Mouse (Mus musculus) left cerebral cortex, adult 8-10 months (tissue): ENCODE data around the gene Klhl22. TPM values are rescaled to one million over a fixed set of nuclear protein-coding genes. Genes with fewer than 3 reads are reported as not detected.

Experiments used
- DNase-seq, 2 experiments: peaks; one replicate each; pipeline ENCODE4 v3.0.0; 2022; ENCODE audit warnings: low spot score in 2 of 2
- total RNA-seq, 4 experiments: library from RNA; stranded (reverse); gene quantifications; 2 replicates each; pipeline ENCODE4 v1.2.4; 2022

Gene Klhl22
- total RNA-seq, 4 experiments from 2014 or later = 82.2 to 105 (median 95.4) TPM

GRCm38 (mm10) chr16:17832821-17833220, 73.4 kb downstream of the Klhl22 start, which contains the start of gene B830017H08Rik:
TSS of gene B830017H08Rik (plus strand) at chr16:17833121.
- no peak for DNase-seq

- DNase-seq = no peak
Observed at GRCm38 (mm10) chr16:17833321-17833680, 73.9 kb downstream of the Klhl22 start.

GRCm38 (mm10) chr16:17833681-17834399, 74.4 kb downstream of the Klhl22 start:
- DNase-seq = peak in 1 of 2 experiments; percentile 61

- no peak for DNase-seq
Observed at GRCm38 (mm10) chr16:17834543-17834942, 75.1 kb downstream of the Klhl22 start.

GRCm38 (mm10) chr16:17835481-17835880, 76.1 kb downstream of the Klhl22 start:
- no peak for DNase-seq

- no peak for DNase-seq
Observed at GRCm38 (mm10) chr16:17838051-17838450, 78.6 kb downstream of the Klhl22 start, which contains the start of gene Car15. TSS of gene Car15 (minus strand) at chr16:17838364.

GRCm38 (mm10) chr16:17839976-17840375, 80.6 kb downstream of the Klhl22 start:
- DNase-seq = no peak

GRCm38 (mm10) chr16:17842437-17842836, 83.0 kb downstream of the Klhl22 start:
- DNase-seq = no peak

Other genes starting within 250 kb of the Klhl22 start
- 10 to 100 TPM; 40.2 to 45.3 (median 44.4) TPM for gene Thap7, start 228.5 kb upstream of the Klhl22 start, total RNA-seq
- gene Lrrc74b, start 198.4 kb upstream of the Klhl22 start, total RNA-seq = 1 to 10 TPM in 2 of 4 experiments, under 1 TPM in 2; 0.48 to 1.6 (median 1.2) TPM
- gene P2rx6, start 197.7 kb upstream of the Klhl22 start, total RNA-seq = 1 to 10 TPM; 1.5 to 2.1 (median 1.7) TPM
- gene Slc7a4, start 176.4 kb upstream of the Klhl22 start, total RNA-seq = 10 to 100 TPM; 77.9 to 89.9 (median 88.4) TPM
- 10 to 100 TPM; 50.3 to 73.4 (median 70.3) TPM for gene Smpd4, start 140.3 kb upstream of the Klhl22 start, total RNA-seq
- 10 to 100 TPM; 28.4 to 32.1 (median 30.0) TPM for gene Ccdc74a, start 113.1 kb upstream of the Klhl22 start, total RNA-seq
- gene Med15, start 26.7 kb upstream of the Klhl22 start, total RNA-seq = 10 to 100 TPM; 66.4 to 74.0 (median 69.3) TPM
- 1 to 10 TPM; 4.1 to 4.3 (median 4.1) TPM for gene Scarf2, start 37.7 kb downstream of the Klhl22 start, total RNA-seq
- 1 to 10 TPM; 2.7 to 5.1 (median 3.8) TPM for gene B830017H08Rik, start 73.5 kb downstream of the Klhl22 start, total RNA-seq
- gene Car15, start 78.7 kb downstream of the Klhl22 start, total RNA-seq = 10 to 100 TPM in 1 of 4 experiments, 1 to 10 TPM in 3; 6.5 to 13.3 (median 7.8) TPM
- 1 to 10 TPM; 1.1 to 1.3 (median 1.1) TPM for gene Gm20518, start 132.1 kb downstream of the Klhl22 start, total RNA-seq
- not detected for gene Tssk1, start 134.6 kb downstream of the Klhl22 start, total RNA-seq
- gene Dgcr2, start 138.9 kb downstream of the Klhl22 start, total RNA-seq = 100 to 1,000 TPM in 2 of 4 experiments, 10 to 100 TPM in 2; 97.2 to 104 (median 101) TPM
- not detected for gene Tssk2, start 139.0 kb downstream of the Klhl22 start, total RNA-seq
- 10 to 100 TPM; 27.0 to 34.5 (median 32.0) TPM for gene Ess2, start 151.7 kb downstream of the Klhl22 start, total RNA-seq
- gene Gsc2, start 155.4 kb downstream of the Klhl22 start, total RNA-seq = under 1 TPM in 1 of 4 experiments, not detected in 3; 0.52 TPM
- gene Slc25a1, start 168.6 kb downstream of the Klhl22 start, total RNA-seq = 10 to 100 TPM; 37.6 to 52.4 (median 45.9) TPM
- under 1 TPM in 1 of 4 experiments, not detected in 3; 0.59 TPM for gene Vpreb2, start 220.8 kb downstream of the Klhl22 start, total RNA-seq